Mouse (Mus musculus): ENCODE measurements around the gene Clic4. TPM values are rescaled to one million over a fixed set of nuclear protein-coding genes. Genes with fewer than 3 reads are reported as not detected.

Gene Clic4
- polyA plus RNA-seq, 1 experiment, result 61.3 TPM

- TF ChIP-seq CTCF (IDR thresholded peaks at IDR 0.05; ENCODE audit: borderline replicate concordance, extremely low read depth, insufficient read depth, insufficient read length) (no peak), POLR2A (IDR thresholded peaks at IDR 0.05; ENCODE audit: borderline replicate concordance, extremely low read depth, insufficient read depth, insufficient read length, poor library complexity, severe bottlenecking) (no peak)
- DNase-seq (ENCODE audit: low read depth), result no peak
These were observed 95.0 kb downstream of the Clic4 start for GRCm38 (mm10) chr4:135177568-135177967.

DNA sequence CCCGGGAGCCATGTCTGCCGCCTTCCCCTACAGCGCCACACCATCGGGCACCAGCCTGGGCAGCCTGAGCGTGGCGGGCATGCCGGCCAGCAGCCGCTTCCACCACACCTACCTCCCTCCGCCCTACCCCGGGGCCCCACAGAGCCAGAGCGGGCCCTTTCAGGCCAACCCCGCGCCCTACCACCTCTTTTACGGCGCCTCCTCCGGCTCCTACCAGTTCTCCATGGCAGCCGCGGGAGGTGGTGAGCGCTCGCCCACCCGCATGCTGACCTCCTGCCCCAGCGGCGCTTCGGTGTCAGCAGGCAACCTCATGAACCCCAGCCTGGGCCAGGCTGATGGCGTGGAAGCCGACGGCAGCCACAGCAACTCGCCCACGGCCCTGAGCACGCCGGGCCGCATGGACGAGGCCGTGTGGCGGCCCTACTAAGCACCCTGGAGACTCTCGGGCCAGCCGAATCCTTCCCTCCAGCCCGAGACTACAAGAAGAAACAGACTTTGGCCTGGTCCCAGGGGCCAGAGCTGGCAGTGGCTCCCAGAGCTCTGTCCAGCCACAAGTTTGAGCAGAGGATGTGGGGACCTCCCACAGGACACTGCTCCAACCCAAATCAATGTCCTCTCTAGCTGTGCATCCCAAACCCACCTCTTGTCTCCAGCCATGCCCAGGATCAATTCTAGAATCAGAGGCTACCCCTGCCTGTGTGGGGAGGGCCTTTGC lies 97.1 kb downstream of the Clic4 start:
- TF ChIP-seq POLR2A (IDR thresholded peaks at IDR 0.05; ENCODE audit: borderline replicate concordance, extremely low read depth, insufficient read depth, insufficient read length, poor library complexity, severe bottlenecking) (no peak), CTCF (IDR thresholded peaks at IDR 0.05; ENCODE audit: borderline replicate concordance, extremely low read depth, insufficient read depth, insufficient read length) (no peak)
- no peak for DNase-seq (ENCODE audit: low read depth)

GRCm38 (mm10) chr4:135171304-135171875 lies 101.2 kb downstream of the Clic4 start:
- TF ChIP-seq POLR2A (IDR thresholded peaks at IDR 0.05; ENCODE audit: borderline replicate concordance, extremely low read depth, insufficient read depth, insufficient read length, poor library complexity, severe bottlenecking), result no peak
- TF ChIP-seq CTCF (IDR thresholded peaks at IDR 0.05; ENCODE audit: borderline replicate concordance, extremely low read depth, insufficient read depth, insufficient read length), result no peak
- no peak for DNase-seq (ENCODE audit: low read depth)

DNA sequence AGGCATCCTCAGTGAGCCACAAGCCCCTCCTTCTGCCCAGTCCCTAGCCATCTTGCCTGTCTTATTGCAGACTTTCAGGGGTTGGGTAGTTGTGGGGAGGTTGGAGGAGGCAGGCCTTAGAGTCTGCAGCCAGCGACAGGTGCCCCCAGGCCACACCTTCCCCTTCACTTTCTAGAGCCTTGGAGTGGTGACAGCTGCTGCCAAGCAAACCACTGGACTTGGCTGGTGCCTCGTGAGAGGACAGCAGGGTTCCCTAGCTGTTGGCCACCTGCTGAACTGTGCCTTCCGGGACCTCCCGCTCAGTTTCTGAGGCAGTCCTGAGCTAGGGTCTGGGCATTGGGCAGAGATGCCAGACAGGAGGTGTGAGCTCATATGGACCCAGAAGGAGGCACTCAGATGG lies 103.1 kb downstream of the Clic4 start:
- TF ChIP-seq POLR2A (IDR thresholded peaks at IDR 0.05; ENCODE audit: borderline replicate concordance, extremely low read depth, insufficient read depth, insufficient read length, poor library complexity, severe bottlenecking), result no peak
- DNase-seq (ENCODE audit: low read depth), result no peak

- no peak for TF ChIP-seq CTCF (IDR thresholded peaks at IDR 0.05; ENCODE audit: borderline replicate concordance, extremely low read depth, insufficient read depth, insufficient read length)
- no peak for TF ChIP-seq POLR2A (IDR thresholded peaks at IDR 0.05; ENCODE audit: borderline replicate concordance, extremely low read depth, insufficient read depth, insufficient read length, poor library complexity, severe bottlenecking)
- no peak for DNase-seq (ENCODE audit: low read depth)
These were observed 103.5 kb downstream of the Clic4 start for GRCm38 (mm10) chr4:135169096-135169495.

- TF ChIP-seq CTCF (IDR thresholded peaks at IDR 0.05; ENCODE audit: borderline replicate concordance, extremely low read depth, insufficient read depth, insufficient read length) (no peak), POLR2A (IDR thresholded peaks at IDR 0.05; ENCODE audit: borderline replicate concordance, extremely low read depth, insufficient read depth, insufficient read length, poor library complexity, severe bottlenecking) (no peak)
- DNase-seq (ENCODE audit: low read depth), result no peak
These were observed 104.6 kb downstream of the Clic4 start for GRCm38 (mm10) chr4:135167816-135168527.

DNA sequence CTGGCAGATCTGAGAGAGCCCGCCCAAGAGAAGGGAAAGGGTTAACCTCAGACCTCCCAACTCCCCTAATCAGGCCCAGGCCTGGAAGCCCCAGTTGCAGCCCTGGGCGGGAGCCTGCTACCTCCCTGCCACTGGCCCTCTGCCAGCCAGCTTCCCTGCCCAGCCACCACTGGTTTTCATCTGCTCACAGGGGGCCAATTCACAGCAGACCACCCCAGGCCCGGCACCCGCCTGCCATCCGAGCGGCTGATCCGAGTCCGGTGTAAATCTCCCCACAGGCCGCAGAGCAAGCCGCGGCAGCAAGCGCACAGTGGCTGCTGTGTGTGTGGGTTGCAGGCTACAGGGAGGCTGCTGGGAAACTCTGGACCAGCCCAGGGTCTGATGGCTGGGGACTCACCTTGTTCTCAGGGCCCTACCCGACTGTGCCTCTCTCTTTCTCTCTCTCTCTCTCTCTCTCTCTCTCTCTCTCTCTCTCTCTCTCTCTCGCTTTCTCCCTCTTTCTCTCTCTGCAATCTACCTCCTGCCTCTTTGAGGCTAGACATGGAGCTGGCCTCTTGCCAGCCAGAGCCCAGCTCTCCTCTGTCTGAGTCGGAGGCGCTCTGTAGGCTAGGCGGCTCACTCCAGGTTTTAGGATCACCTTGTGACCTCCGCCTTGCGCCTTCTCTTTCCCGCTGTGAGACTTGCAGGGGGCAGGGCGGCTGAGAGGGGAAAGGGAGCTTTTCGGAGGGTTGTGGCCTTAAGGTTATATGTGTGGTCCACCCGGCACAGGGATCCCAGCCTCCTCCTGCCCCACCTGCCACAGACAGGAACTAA lies 106.0 kb downstream of the Clic4 start:
- TF ChIP-seq POLR2A (IDR thresholded peaks at IDR 0.05; ENCODE audit: borderline replicate concordance, extremely low read depth, insufficient read depth, insufficient read length, poor library complexity, severe bottlenecking), result no peak
- no peak for TF ChIP-seq CTCF (IDR thresholded peaks at IDR 0.05; ENCODE audit: borderline replicate concordance, extremely low read depth, insufficient read depth, insufficient read length)
- DNase-seq (ENCODE audit: low read depth), result peak; percentile 78

GRCm38 (mm10) chr4:135165761-135166160 lies 106.9 kb downstream of the Clic4 start:
- TF ChIP-seq POLR2A (IDR thresholded peaks at IDR 0.05; ENCODE audit: borderline replicate concordance, extremely low read depth, insufficient read depth, insufficient read length, poor library complexity, severe bottlenecking) (no peak), CTCF (IDR thresholded peaks at IDR 0.05; ENCODE audit: borderline replicate concordance, extremely low read depth, insufficient read depth, insufficient read length) (no peak)
- no peak for DNase-seq (ENCODE audit: low read depth)

Other genes with a start within 250 kb of the Clic4 start
- 0.40 and 0.64 TPM in 2 replicates for gene Runx3, start 152.2 kb downstream of the Clic4 start, polyA plus RNA-seq (2012; rRNA removed)
- 76.9 and 133 TPM in 2 replicates for gene Srrm1, start 80.5 kb upstream of the Clic4 start, polyA plus RNA-seq (2012; rRNA removed)
- gene Ncmap, start 125.4 kb upstream of the Clic4 start, polyA plus RNA-seq (2012; rRNA removed), result 0.81 and 0.86 TPM in 2 replicates
- 37.1 and 47.1 TPM in 2 replicates for gene Rcan3, start 161.0 kb upstream of the Clic4 start, polyA plus RNA-seq (2012; rRNA removed)
- gene Stpg1, start 222.0 kb upstream of the Clic4 start, polyA plus RNA-seq (2012; rRNA removed), result 0.32 and 0.60 TPM in 2 replicates
- gene Nipal3, start 222.2 kb upstream of the Clic4 start, polyA plus RNA-seq (2012; rRNA removed), result 16.7 and 27.1 TPM in 2 replicates

All from brain, embryonic 14.5 days (tissue).